Comparison of ENCODE assay signal across 12 mouse cellular contexts in the genomic region with DNA sequence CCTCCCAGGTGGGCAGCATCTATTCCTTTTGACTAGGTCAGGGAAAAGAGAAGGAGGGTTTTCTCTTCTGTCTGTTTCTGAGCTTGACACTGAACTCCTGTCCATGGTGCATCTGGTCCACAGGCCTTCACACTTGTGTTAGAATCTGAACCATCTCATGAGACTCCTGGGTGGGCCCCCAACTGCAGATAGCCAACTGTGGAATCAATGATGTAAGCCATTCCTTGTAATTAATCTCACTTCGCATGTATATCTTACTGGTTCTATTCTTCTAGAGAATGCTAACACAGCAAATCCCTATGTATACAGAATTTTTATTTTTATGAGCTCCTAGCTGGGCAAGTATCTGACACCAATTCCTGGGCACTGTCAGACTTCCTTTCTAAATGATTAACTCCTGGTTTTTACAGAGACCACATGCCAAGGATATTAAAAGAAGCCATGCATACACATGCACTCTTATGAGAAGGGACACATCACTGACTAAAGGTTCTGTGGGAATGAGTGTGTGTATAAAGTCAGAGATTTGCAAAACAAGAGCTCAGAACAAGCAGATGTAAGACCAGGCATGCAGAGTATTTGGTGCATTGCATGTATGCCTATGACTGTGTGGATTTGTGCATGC. TPM values are rescaled to one million over a fixed set of nuclear protein-coding genes. Genes with fewer than 3 reads are reported as not detected.
"Had no signal": no experiment of that assay in that cellular context is flagged by ENCODE, and none has a peak within 500 bp of the region (broad histone marks: within the 10 kb centered on the region; RNA-seq: fewer than 3 reads in every experiment).

No protein-coding gene starts in this region.

- H3K9me3 ChIP-seq: kidney, embryonic 15.5 days; midbrain, embryonic 12.5 days had no signal

- ATAC-seq: lung, postnatal 0 days; midbrain, embryonic 16.5 days had no signal

- H3K27me3 ChIP-seq: kidney, embryonic 15.5 days; megakaryocyte, embryonic 14.5 days; midbrain, embryonic 12.5 days had no signal

- H3K4me1 ChIP-seq: megakaryocyte, embryonic 14.5 days; midbrain, embryonic 12.5 days had no signal

- H3K27ac ChIP-seq: kidney, embryonic 15.5 days; liver, embryonic 14.5 days; macrophage; midbrain, embryonic 12.5 days had no signal

- H3K4me3 ChIP-seq: kidney, embryonic 15.5 days; megakaryocyte, embryonic 14.5 days; midbrain, embryonic 12.5 days had no signal

- H3K36me3 ChIP-seq: kidney, embryonic 15.5 days; midbrain, embryonic 12.5 days had no signal

- H3K9ac ChIP-seq: kidney, embryonic 15.5 days; liver, embryonic 14.5 days; midbrain, embryonic 12.5 days had no signal

- DNase-seq: kidney, adult 18-20 months; kidney, postnatal 14 days; lung, adult 18-20 months; right cerebral cortex, adult 18-20 months; thymus, postnatal 14 days had no signal

- H3K4me2 ChIP-seq: kidney, embryonic 15.5 days; midbrain, embryonic 12.5 days had no signal

RNA-seq across cellular contexts. Expression of gene Rerg, which starts 53.3 kb away (rescaled TPM):
- polyA plus RNA-seq: macrophage had no signal
